Mouse (Mus musculus): ENCODE data around the gene Lin7c. TPM values are rescaled to one million over a fixed set of nuclear protein-coding genes. Genes with fewer than 3 reads are reported as not detected.

Lin7c gene
- polyA plus RNA-seq, 1 experiment = 3.3 TPM

DNA sequence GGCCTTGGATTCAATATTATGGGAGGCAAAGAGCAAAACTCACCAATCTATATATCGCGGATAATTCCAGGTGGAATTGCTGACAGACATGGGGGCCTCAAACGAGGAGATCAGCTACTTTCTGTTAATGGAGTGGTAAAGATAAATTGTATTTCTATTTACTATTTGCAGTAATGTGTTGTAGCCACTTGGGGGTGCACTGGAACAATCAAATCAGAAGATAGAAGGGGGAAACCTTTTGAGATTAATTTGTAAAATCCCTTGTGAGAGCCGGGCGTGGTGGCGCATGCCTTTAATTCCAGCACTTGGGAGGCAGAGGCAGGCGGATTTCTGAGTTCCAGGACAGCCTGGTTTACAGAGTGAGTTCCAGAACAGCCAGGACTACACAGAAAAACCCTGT, 5.7 kb downstream of the Lin7c start:
- H3K27ac ChIP-seq (ENCODE audit: insufficient read depth, low read length) = no peak overlapping the region
- no peaks in the 10 kb centered on the region for H3K27me3 ChIP-seq (ENCODE audit: control insufficient read depth, insufficient read depth, low read length)
- no peak overlapping the region for H3K4me3 ChIP-seq (ENCODE audit: extremely low read depth, insufficient read depth, insufficient read length)
- TF ChIP-seq CTCF (IDR thresholded peaks at IDR 0.05; ENCODE audit: extremely low read depth, insufficient read depth, insufficient read length, insufficient replicate concordance) (no peak), POLR2A (IDR thresholded peaks at IDR 0.05; ENCODE audit: low read depth, low read length) (no peak)
- peaks cover 32% of the 10 kb centered on the region for H3K36me3 ChIP-seq (ENCODE audit: control insufficient read depth, insufficient read depth, low read length)
- H3K4me1 ChIP-seq (ENCODE audit: control insufficient read depth, insufficient read depth, insufficient read length) = no peaks in the 10 kb centered on the region
- DNase-seq (ENCODE audit: low read depth in 1 of 2, low spot score in 2 of 2) = no peak
- WGBS = 77% methylated on average over 7 of the region's 7 CpGs

DNA sequence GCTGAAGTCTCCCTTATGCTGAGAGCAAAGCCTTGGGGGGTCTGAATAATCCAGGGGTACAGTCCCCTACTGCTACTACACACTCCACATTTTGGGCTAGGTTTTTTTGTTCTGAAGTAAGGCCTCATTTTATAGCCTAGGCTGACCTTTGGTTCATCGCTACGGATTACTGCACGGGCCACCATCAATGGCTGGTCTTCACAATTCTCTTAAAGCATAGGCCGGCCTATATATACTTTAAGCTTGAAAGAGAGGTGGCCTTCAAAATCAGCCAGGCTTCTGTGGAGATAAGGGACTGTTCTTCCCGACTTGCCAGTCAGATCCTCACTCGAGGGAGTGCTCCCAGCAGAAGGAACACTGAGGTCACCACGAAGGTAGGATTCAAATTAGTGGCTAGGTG, 12.2 kb downstream of the Lin7c start:
- no peak for TF ChIP-seq CTCF (IDR thresholded peaks at IDR 0.05; ENCODE audit: extremely low read depth, insufficient read depth, insufficient read length, insufficient replicate concordance)
- no peak for TF ChIP-seq POLR2A (IDR thresholded peaks at IDR 0.05; ENCODE audit: low read depth, low read length)
- H3K4me1 ChIP-seq (ENCODE audit: control insufficient read depth, insufficient read depth, insufficient read length) = no peaks in the 10 kb centered on the region
- H3K27me3 ChIP-seq (ENCODE audit: control insufficient read depth, insufficient read depth, low read length) = no peaks in the 10 kb centered on the region
- no peak for DNase-seq (ENCODE audit: low read depth in 1 of 2, low spot score in 2 of 2)
- no peak overlapping the region for H3K27ac ChIP-seq (ENCODE audit: insufficient read depth, low read length)
- no peak overlapping the region for H3K4me3 ChIP-seq (ENCODE audit: extremely low read depth, insufficient read depth, insufficient read length)
- WGBS = 86% methylated on average over 7 of the region's 7 CpGs
- H3K36me3 ChIP-seq (ENCODE audit: control insufficient read depth, insufficient read depth, low read length) = peaks cover 12% of the 10 kb centered on the region

DNA sequence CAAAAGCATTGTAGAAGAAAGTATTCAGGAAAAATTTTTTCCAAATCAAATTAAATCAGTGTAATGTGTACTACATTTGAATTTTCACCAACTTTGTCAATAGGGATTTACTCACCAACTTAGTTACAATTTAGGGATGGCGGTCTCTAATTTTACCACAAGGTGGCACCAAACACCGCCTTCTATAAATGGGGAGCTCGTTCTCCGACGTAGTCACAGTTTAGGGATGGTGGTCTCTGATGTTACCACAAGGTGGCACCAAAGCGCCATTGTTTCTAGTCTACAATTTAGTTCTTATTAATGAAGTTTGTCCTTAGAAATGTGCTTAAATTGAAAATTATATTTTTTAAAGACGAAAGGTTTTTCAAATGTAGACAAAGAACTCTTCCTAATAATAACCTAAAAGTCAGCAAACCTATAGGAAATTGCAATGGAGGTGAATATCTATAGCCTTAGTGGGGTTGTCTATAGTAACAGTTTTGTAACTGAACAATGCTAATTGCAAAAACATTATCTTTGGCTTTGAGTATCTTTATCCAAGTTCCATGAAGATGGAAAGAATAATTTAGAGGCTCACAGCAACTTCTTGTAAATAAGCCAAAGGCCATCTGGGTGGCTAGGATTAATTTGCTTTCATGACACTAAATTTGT, 13.6 kb downstream of the Lin7c start:
- WGBS = 1% methylated on average over 7 of the region's 7 CpGs

DNA sequence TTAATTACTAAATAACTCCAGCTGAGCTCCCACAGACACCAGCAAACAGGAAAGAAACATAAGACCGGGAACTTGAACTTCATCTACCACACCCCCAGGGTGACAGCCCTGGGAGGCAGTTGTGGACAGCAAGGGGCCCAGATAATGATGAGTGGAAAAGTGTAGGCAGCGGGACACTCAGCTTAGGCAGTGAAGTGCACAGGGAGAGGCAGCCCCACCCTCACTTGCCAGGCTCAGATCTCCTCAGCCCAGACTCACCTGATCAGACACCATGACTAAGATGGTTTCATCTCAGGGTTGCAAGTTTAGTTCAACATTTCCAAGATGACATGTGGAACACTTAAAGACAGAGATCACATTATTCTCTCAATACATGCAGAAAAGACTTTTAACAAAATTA, 18.5 kb downstream of the Lin7c start:
- H3K4me1 ChIP-seq (ENCODE audit: control insufficient read depth, insufficient read depth, insufficient read length) = no peaks in the 10 kb centered on the region
- WGBS = 73% methylated on average over 2 of the region's 2 CpGs
- no peaks in the 10 kb centered on the region for H3K36me3 ChIP-seq (ENCODE audit: control insufficient read depth, insufficient read depth, low read length)
- no peak for DNase-seq (ENCODE audit: low read depth in 1 of 2, low spot score in 2 of 2)
- no peaks in the 10 kb centered on the region for H3K27me3 ChIP-seq (ENCODE audit: control insufficient read depth, insufficient read depth, low read length)
- TF ChIP-seq CTCF (IDR thresholded peaks at IDR 0.05; ENCODE audit: extremely low read depth, insufficient read depth, insufficient read length, insufficient replicate concordance) (no peak), POLR2A (IDR thresholded peaks at IDR 0.05; ENCODE audit: low read depth, low read length) (no peak)
- H3K27ac ChIP-seq (ENCODE audit: insufficient read depth, low read length) = no peak overlapping the region
- H3K4me3 ChIP-seq (ENCODE audit: extremely low read depth, insufficient read depth, insufficient read length) = no peak overlapping the region

More for the DNA sequence above, 13.6 kb downstream of the Lin7c start:
- Histone ChIP-seq H3K27ac (ENCODE audit: insufficient read depth, low read length) (no peak overlapping the region), H3K36me3 (ENCODE audit: control insufficient read depth, insufficient read depth, low read length) (peaks cover 7% of the 10 kb centered on the region), H3K4me1 (ENCODE audit: control insufficient read depth, insufficient read depth, insufficient read length) (no peaks in the 10 kb centered on the region), H3K27me3 (ENCODE audit: control insufficient read depth, insufficient read depth, low read length) (no peaks in the 10 kb centered on the region), H3K4me3 (ENCODE audit: extremely low read depth, insufficient read depth, insufficient read length) (no peak overlapping the region)
- peak; percentile 75 to 78 for DNase-seq (ENCODE audit: low read depth in 1 of 2, low spot score in 2 of 2)
- TF ChIP-seq POLR2A (IDR thresholded peaks at IDR 0.05; ENCODE audit: low read depth, low read length) = no peak
- peak; percentile 84; the same call in 1 of the 2 replicates for TF ChIP-seq CTCF (IDR thresholded peaks at IDR 0.05; ENCODE audit: extremely low read depth, insufficient read depth, insufficient read length, insufficient replicate concordance)

DNA sequence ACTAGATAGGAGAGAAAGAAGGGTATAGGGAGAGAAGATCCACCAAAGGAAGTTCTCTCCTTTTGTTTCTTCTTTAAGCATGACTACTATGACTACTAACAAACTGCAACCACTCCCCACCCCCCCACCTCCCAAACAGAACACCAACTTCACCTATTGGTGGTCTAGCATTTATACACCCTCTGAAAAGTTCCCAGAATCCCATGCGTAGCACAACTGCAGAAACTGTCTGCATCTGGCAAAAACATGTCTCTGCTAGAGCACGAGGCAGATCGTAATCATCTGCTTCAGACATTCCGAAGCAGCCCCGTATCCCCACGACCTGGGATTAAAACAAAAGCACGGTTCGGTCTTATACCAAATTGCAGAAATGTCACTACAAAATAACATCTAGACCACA, 21.6 kb downstream of the Lin7c start:
- no peaks in the 10 kb centered on the region; the same call in 1 of the 2 replicates for H3K27me3 ChIP-seq (ENCODE audit: control insufficient read depth, insufficient read depth, low read length)
- no peak overlapping the region for H3K4me3 ChIP-seq (ENCODE audit: extremely low read depth, insufficient read depth, insufficient read length)
- no peak for DNase-seq (ENCODE audit: low read depth in 1 of 2, low spot score in 2 of 2)
- H3K27ac ChIP-seq (ENCODE audit: insufficient read depth, low read length) = no peak overlapping the region
- no peaks in the 10 kb centered on the region for H3K4me1 ChIP-seq (ENCODE audit: control insufficient read depth, insufficient read depth, insufficient read length)
- no peaks in the 10 kb centered on the region for H3K36me3 ChIP-seq (ENCODE audit: control insufficient read depth, insufficient read depth, low read length)
- WGBS = 95% methylated on average over 8 of the region's 8 CpGs
- TF ChIP-seq CTCF (IDR thresholded peaks at IDR 0.05; ENCODE audit: extremely low read depth, insufficient read depth, insufficient read length, insufficient replicate concordance) (no peak), POLR2A (IDR thresholded peaks at IDR 0.05; ENCODE audit: low read depth, low read length) (no peak)

DNA sequence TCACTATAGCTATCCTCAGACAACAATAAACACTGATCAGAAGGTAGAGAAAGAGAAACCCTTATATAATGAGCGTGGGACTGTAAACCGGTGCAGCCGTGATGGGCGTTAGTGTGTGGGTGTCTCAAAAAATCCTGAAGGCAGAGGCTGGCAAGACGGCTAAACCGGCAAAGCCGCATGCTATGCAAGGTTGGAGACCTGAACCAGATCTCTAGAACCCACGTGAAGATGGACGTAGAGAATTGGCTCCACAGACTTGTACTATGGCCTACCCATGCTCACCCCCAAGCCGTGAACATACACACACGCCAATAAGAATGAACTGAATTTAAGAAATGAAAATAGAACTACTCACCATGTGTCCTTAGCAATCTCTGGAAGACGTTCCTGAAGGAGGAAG, 22.1 kb downstream of the Lin7c start:
- peaks cover 4% of the 10 kb centered on the region for H3K27me3 ChIP-seq (ENCODE audit: control insufficient read depth, insufficient read depth, low read length)
- WGBS = 81% methylated on average over 12 of the region's 12 CpGs
- no peak overlapping the region for H3K4me3 ChIP-seq (ENCODE audit: extremely low read depth, insufficient read depth, insufficient read length)

DNA sequence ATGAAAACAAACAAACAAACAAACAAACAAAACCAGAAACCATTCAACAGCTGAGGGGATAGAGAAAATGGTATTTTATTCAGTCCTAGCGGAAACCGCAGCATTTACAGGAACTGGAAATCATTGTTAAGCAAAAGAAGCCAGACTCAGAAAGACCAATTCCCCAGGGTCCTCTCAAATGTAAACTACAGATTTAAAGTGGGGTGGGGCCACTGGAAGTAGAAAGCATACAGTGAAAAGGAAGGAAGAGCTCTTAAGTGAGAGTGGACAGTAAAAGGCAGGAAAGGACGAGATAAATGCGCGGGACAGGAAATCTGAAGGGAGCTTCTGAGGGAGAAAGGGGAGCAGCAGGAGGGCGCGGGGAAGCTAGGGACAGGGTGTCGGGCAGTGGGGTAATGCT, 22.6 kb downstream of the Lin7c start:
- DNase-seq (ENCODE audit: low read depth in 1 of 2, low spot score in 2 of 2) = no peak
- no peak overlapping the region for H3K27ac ChIP-seq (ENCODE audit: insufficient read depth, low read length)
- WGBS = 48% methylated on average over 8 of the region's 8 CpGs

More for the DNA sequence above, 22.1 kb downstream of the Lin7c start:
- DNase-seq (ENCODE audit: low read depth in 1 of 2, low spot score in 2 of 2) = no peak
- H3K36me3 ChIP-seq (ENCODE audit: control insufficient read depth, insufficient read depth, low read length) = no peaks in the 10 kb centered on the region
- no peak overlapping the region for H3K27ac ChIP-seq (ENCODE audit: insufficient read depth, low read length)
- peaks cover under 1% of the 10 kb centered on the region; the same call in 1 of the 2 replicates for H3K4me1 ChIP-seq (ENCODE audit: control insufficient read depth, insufficient read depth, insufficient read length)
- TF ChIP-seq CTCF (IDR thresholded peaks at IDR 0.05; ENCODE audit: extremely low read depth, insufficient read depth, insufficient read length, insufficient replicate concordance) = no peak
- no peak for TF ChIP-seq POLR2A (IDR thresholded peaks at IDR 0.05; ENCODE audit: low read depth, low read length)

More for the DNA sequence above, 22.6 kb downstream of the Lin7c start:
- TF ChIP-seq CTCF (IDR thresholded peaks at IDR 0.05; ENCODE audit: extremely low read depth, insufficient read depth, insufficient read length, insufficient replicate concordance) = no peak
- no peak for TF ChIP-seq POLR2A (IDR thresholded peaks at IDR 0.05; ENCODE audit: low read depth, low read length)
- Histone ChIP-seq H3K4me1 (ENCODE audit: control insufficient read depth, insufficient read depth, insufficient read length) (peaks cover 5% of the 10 kb centered on the region; the same call in 1 of the 2 replicates), H3K27me3 (ENCODE audit: control insufficient read depth, insufficient read depth, low read length) (peaks cover 7% of the 10 kb centered on the region), H3K4me3 (ENCODE audit: extremely low read depth, insufficient read depth, insufficient read length) (no peak overlapping the region), H3K36me3 (ENCODE audit: control insufficient read depth, insufficient read depth, low read length) (no peaks in the 10 kb centered on the region)
